Mouse (Mus musculus) MEL (cell line): ENCODE results near the gene Gm20897. TPM values are rescaled to one million over a fixed set of nuclear protein-coding genes. Genes with fewer than 3 reads are reported as not detected.
"Not testable (repeated sequence)": the region's sequence is repeated elsewhere in the genome, so short reads cannot be mapped to it uniquely, and the experiment has no call there.

Experiments used
- DNase-seq: peaks from one replicate; pipeline ENCODE4 v3.0.0; 2011; ENCODE audit warnings: low read depth, low spot score
- H3K27ac ChIP-seq: 2 replicates; pipeline ENCODE4 v1.5.1; 2012; ENCODE audit warnings: low read depth, mild to moderate bottlenecking, control low read depth, low read length, moderate library complexity; ENCODE audit not compliant: control insufficient read depth
- H3K27me3 ChIP-seq, 2 experiments: fragments of 150-350 bp in 1 of 2; sonication (generic) in 1 of 2; 2 replicates each; pipeline ENCODE4 v1.6.1; 2012; ENCODE audit warnings: low read length in 2 of 2, mild to moderate bottlenecking in 2 of 2, improper control_type of control experiment in 1 of 2, moderate library complexity in 1 of 2; ENCODE audit not compliant: insufficient read depth in 2 of 2, control insufficient read depth in 1 of 2
- H3K36me3 ChIP-seq, 2 experiments: 2 replicates each; pipeline ENCODE4 v1.6.1; 2012 to 2014; ENCODE audit warnings: low read length in 2 of 2, improper control_type of control experiment in 1 of 2, inconsistent platforms in 1 of 2, mild to moderate bottlenecking in 1 of 2; ENCODE audit not compliant: insufficient read depth in 2 of 2, control insufficient read depth in 1 of 2
- H3K4me1 ChIP-seq, 2 experiments: fragments of 150-350 bp in 1 of 2; sonication (generic) in 1 of 2; 2 replicates each; pipeline ENCODE4 v1.6.1; 2012; ENCODE audit warnings: low read length in 2 of 2, improper control_type of control experiment in 1 of 2, mild to moderate bottlenecking in 1 of 2; ENCODE audit not compliant: insufficient read depth in 2 of 2, control insufficient read depth in 1 of 2
- H3K4me3 ChIP-seq, 2 experiments: fragments of 150-350 bp in 1 of 2; sonication (generic) in 1 of 2; 2 replicates each; pipeline ENCODE4 v1.5.1; 2012; ENCODE audit warnings: low read depth in 2 of 2, low read length in 2 of 2, mild to moderate bottlenecking in 2 of 2, moderate library complexity in 2 of 2, control low read depth in 1 of 2, improper control_type of control experiment in 1 of 2; ENCODE audit not compliant: control insufficient read depth in 1 of 2, insufficient read depth in 1 of 2
- H3K79me2 ChIP-seq: 2 replicates; pipeline ENCODE4 v1.6.1; 2012; ENCODE audit warnings: mild to moderate bottlenecking, low read length, moderate library complexity; ENCODE audit not compliant: control insufficient read depth, poor library complexity, insufficient read depth
- H3K9ac ChIP-seq: 2 replicates; pipeline ENCODE4 v1.6.1; 2012; ENCODE audit warnings: low read depth, mild to moderate bottlenecking, control low read depth, low read length, moderate library complexity; ENCODE audit not compliant: control insufficient read depth, poor library complexity, severe bottlenecking
- H3K9me3 ChIP-seq: fragments of 150-350 bp; sonication (generic); replicated peaks from 2 replicates; pipeline ENCODE4 v1.6.1; 2012; ENCODE audit warnings: mild to moderate bottlenecking, low read length, improper control_type of control experiment, moderate library complexity; ENCODE audit not compliant: insufficient read depth
- polyA plus RNA-seq, 2 experiments: library from polyadenylated mRNA; stranded (reverse) in 1 of 2; unstranded in 1 of 2; fragments of >175 nt in 1 of 2; fragments of >200 nt in 1 of 2; gene quantifications; 2 replicates each; pipeline versions ENCODE4 v1.2.1 to v1.2.4; 2012; ENCODE audit warnings: low replicate concordance in 2 of 2, low read depth in 1 of 2; ENCODE audit not compliant: insufficient read length in 2 of 2, insufficient read depth in 1 of 2, missing spikeins in 1 of 2
- total RNA-seq: library from RNA; depleted of rRNA; stranded (reverse); fragments of 300-350 nt; gene quantifications from 2 replicates; pipeline ENCODE4 v1.2.3, GENCODE M21; 2012; rRNA removed

Gene Gm20897
- not detected in 2 replicates for total RNA-seq
- polyA plus RNA-seq = not detected

DNA sequence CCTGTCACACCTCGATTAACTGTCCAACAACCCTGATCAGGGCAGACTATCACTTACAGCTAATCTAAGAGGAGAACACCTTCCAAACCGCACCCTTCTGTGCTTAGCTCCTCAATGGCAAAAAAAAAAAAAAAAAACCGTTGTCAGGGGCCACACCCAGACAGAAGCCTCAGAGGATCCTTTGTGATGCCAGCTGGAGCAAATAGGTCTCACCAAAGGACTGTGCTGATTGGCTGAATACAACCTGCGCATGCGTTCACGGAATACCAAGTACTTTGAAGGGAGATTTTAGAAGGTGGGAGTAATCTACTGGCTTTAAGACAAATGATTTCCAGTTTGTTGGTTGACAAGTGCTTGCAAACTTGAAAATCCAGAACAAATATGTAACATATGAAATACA is at the start of gene Gm20897:
TSS of gene Gm20897 (minus strand) at position 101 of the 400 bp plus-strand sequence.
- not testable (repeated sequence) for H3K9me3 ChIP-seq, H3K27ac ChIP-seq, H3K4me3 ChIP-seq, H3K27me3 ChIP-seq, H3K9ac ChIP-seq, H3K4me1 ChIP-seq, H3K79me2 ChIP-seq, H3K36me3 ChIP-seq, DNase-seq

Other genes starting within 250 kb of the Gm20897 start
- not detected in 2 replicates for gene Gm21732, start 73.5 kb upstream of the Gm20897 start, total RNA-seq
- not detected for gene Gm21732, start 73.5 kb upstream of the Gm20897 start, polyA plus RNA-seq